Mouse (Mus musculus): ENCODE data around the gene Zcchc14. TPM values are rescaled to one million over a fixed set of nuclear protein-coding genes. Genes with fewer than 3 reads are reported as not detected.

Zcchc14 gene
- polyA plus RNA-seq, 1 experiment: 37.0 TPM

DNA sequence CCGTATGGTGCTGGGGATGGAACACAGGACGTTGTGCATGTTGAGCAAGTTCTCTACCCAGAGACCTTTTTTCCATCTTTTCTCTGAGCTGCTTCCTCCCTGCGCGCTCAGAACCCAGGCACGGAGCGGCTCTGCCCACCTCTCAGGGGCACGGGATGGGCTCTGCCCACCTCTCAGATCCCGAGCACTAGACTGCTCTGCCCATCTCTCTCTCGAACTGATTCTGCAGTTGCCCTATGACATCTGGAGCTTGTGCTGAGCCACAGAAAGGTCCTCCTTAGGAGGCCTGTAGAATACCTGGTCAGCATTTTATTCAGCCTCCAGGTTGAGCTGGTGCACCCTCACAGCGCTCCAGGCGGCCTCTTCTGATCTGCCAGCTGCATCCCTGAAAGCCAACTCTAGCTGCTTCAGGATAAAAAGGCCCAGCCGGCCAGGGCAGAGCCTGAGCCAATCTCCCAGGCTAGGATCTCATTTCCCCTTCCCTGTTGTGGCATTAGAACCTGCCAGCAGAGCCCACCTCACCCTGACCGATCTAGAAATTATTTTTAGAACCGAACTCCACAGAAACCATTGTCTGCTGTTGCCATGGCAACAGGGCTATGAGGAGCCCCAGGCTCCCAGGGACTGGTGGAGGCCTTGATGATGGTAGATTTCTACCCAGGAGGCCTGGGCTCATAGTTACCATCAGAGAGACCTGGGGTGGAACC is 34.9 kb upstream of the Zcchc14 start:
- peak; percentile 47 to 54 for DNase-seq
- Histone ChIP-seq H3K4me1 (ENCODE audit: control insufficient read depth, insufficient read depth, low read length) (peaks cover 22% of the 10 kb centered on the region), H3K27ac (ENCODE audit: insufficient read depth, low read length) (no peak overlapping the region), H3K27me3 (ENCODE audit: control insufficient read depth, insufficient read depth, low read length) (no peaks in the 10 kb centered on the region), H3K4me3 (replicated peaks; ENCODE audit: insufficient read depth, low read depth, low read length) (no peak overlapping the region)
- no peak for TF ChIP-seq POLR2A (IDR thresholded peaks at IDR 0.05; ENCODE audit: borderline replicate concordance, insufficient read depth, low read length)
- no peak for TF ChIP-seq CTCF (IDR thresholded peaks at IDR 0.05; ENCODE audit: borderline replicate concordance, insufficient read depth, low read depth, low read length)
- 41% methylated on average over 14 of the region's 14 CpGs for WGBS

DNA sequence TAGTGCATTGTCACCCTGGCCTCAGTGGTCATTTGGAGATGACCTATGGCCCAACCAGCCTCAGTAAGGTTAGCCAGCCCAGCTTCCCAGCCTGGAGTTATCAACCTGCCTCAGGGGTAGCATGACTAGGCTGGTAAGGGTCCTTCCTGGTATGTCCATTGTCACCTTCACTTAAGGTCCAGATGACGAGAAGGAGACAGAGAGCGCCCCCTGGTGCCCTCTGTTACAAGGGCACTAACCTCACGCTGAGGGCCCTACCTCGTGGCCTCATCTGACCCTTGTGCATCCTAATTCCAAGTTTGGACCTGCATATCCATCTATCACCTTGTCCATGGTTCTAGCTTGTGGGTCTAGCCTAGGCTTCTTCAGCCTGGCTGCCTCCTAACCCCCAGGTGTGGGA is 32.7 kb upstream of the Zcchc14 start:
- peak; percentile 62 to 71 for DNase-seq

DNA sequence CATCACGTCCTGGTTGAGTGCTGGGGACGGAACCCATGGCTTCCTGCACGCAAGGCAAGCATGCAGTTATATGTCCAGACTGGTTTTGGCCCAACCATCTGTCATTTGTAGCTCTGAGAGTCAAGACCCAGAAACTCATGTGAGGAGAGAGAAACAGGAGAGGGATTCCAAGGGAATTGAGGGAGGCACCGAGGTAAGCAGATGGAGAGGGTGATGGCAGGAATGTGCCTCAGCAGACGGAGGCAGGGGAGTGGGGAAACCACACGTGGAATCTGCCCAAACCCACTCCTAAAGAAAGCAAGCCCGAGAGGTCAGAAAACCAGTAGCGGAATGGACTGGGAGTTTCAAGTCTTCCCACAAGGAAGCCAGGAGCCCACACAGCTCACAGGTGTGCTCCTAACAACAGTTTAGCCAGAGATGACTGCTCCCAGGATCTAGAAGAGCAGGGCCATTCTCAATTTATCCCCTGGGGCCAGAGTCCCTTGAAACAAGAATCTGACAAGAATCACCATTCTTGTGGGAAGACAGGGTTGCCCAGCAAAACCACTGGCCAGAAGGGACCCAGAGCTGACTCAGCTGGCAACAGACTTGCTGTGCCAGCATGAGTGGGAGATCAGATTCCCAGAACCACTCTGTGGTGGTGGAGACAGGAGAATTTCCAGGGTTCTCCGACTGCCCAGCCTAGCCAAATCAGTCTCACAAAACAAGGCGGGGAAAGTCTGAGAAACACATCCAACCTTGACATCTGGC is 30.6 kb upstream of the Zcchc14 start:
- TF ChIP-seq CTCF (IDR thresholded peaks at IDR 0.05; ENCODE audit: borderline replicate concordance, insufficient read depth, low read depth, low read length) (no peak), POLR2A (IDR thresholded peaks at IDR 0.05; ENCODE audit: borderline replicate concordance, insufficient read depth, low read length) (no peak)
- Histone ChIP-seq H3K27ac (ENCODE audit: insufficient read depth, low read length) (no peak overlapping the region), H3K4me3 (replicated peaks; ENCODE audit: insufficient read depth, low read depth, low read length) (no peak overlapping the region), H3K4me1 (ENCODE audit: control insufficient read depth, insufficient read depth, low read length) (peaks cover 31% of the 10 kb centered on the region), H3K27me3 (ENCODE audit: control insufficient read depth, insufficient read depth, low read length) (no peaks in the 10 kb centered on the region)
- DNase-seq: no peak
- WGBS: 48% methylated on average over 10 of the region's 10 CpGs

More for the DNA sequence above, 32.7 kb upstream of the Zcchc14 start:
- Histone ChIP-seq H3K27me3 (ENCODE audit: control insufficient read depth, insufficient read depth, low read length) (no peaks in the 10 kb centered on the region), H3K27ac (ENCODE audit: insufficient read depth, low read length) (no peak overlapping the region), H3K4me3 (replicated peaks; ENCODE audit: insufficient read depth, low read depth, low read length) (no peak overlapping the region), H3K4me1 (ENCODE audit: control insufficient read depth, insufficient read depth, low read length) (peaks cover 33% of the 10 kb centered on the region)
- TF ChIP-seq POLR2A (IDR thresholded peaks at IDR 0.05; ENCODE audit: borderline replicate concordance, insufficient read depth, low read length) (no peak), CTCF (IDR thresholded peaks at IDR 0.05; ENCODE audit: borderline replicate concordance, insufficient read depth, low read depth, low read length) (peak; percentile 81)
- 27% methylated on average over 4 of the region's 4 CpGs for WGBS

DNA sequence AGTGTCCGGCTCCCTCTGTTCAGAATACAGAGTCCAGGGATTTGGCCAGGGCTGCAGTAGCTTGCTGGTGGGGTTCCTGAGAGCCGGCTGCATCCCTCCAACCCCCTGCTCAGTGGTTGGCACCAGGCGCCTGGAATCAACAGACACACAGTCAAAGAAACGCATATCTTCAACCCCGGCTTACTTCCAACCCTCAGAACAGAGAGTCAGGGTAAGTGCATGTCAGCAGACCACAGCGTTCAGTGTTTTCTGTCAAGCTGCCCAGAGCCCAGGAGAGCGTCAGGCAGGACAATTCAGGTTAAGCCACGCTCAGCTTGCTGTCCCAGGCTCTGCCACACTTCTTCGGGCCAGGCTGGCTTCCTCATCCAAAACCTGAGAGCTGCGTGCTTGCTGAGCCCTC is 28.8 kb upstream of the Zcchc14 start:
- Histone ChIP-seq H3K4me1 (ENCODE audit: control insufficient read depth, insufficient read depth, low read length) (peaks cover 20% of the 10 kb centered on the region), H3K27me3 (ENCODE audit: control insufficient read depth, insufficient read depth, low read length) (no peaks in the 10 kb centered on the region), H3K27ac (ENCODE audit: insufficient read depth, low read length) (peak overlapping the region; percentile 26), H3K4me3 (replicated peaks; ENCODE audit: insufficient read depth, low read depth, low read length) (no peak overlapping the region)
- TF ChIP-seq POLR2A (IDR thresholded peaks at IDR 0.05; ENCODE audit: borderline replicate concordance, insufficient read depth, low read length) (no peak), CTCF (IDR thresholded peaks at IDR 0.05; ENCODE audit: borderline replicate concordance, insufficient read depth, low read depth, low read length) (no peak)
- WGBS: 6% methylated on average over 10 of the region's 10 CpGs
- DNase-seq: peak; percentile 63 to 72

DNA sequence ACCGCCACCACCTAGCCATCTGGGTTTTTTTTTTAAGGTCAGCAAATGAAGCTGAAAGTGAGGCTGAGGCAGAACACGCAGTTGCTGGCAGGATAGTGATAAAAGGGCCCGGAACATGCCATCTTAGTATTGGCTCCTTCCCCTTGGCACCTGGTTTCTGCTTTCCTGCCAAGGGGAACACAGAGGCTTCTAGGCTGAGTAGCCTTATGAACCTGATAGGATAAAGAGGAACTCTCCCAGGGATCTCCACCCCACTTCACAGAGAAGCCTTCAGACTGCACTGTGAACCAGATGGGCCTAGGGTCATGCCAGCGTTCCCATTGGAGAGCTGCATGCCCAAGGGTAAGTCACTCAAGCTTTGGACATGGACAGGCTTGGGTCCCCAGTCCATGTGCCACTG is 28.2 kb upstream of the Zcchc14 start:
- DNase-seq: peak; percentile 70 to 85
- 7% methylated on average over 4 of the region's 4 CpGs for WGBS

DNA sequence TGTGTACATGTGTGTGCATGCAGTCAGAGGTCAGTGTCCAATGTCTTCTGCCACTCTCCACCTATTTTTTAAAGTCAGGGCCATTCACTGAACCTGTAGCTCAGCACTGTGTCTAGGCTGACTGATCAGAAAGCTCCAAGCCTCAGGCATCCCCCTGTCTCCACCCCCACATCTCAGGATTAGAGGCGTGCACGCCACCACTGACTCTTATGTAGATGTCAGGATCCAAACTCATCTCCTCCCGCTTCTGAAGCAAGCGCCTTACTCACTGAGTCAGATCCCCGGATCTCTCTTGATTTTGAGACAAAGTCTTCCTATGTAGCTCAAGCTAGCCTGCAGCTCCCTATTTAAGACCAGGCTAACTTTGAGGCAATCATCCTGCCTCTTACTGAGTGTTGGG is 26.0 kb upstream of the Zcchc14 start:
- Histone ChIP-seq H3K27ac (ENCODE audit: insufficient read depth, low read length) (no peak overlapping the region), H3K27me3 (ENCODE audit: control insufficient read depth, insufficient read depth, low read length) (no peaks in the 10 kb centered on the region), H3K4me1 (ENCODE audit: control insufficient read depth, insufficient read depth, low read length) (peaks cover 19% of the 10 kb centered on the region), H3K4me3 (replicated peaks; ENCODE audit: insufficient read depth, low read depth, low read length) (no peak overlapping the region)
- WGBS: 84% methylated on average over 5 of the region's 5 CpGs
- TF ChIP-seq POLR2A (IDR thresholded peaks at IDR 0.05; ENCODE audit: borderline replicate concordance, insufficient read depth, low read length) (no peak), CTCF (IDR thresholded peaks at IDR 0.05; ENCODE audit: borderline replicate concordance, insufficient read depth, low read depth, low read length) (no peak)
- no peak for DNase-seq

More for the DNA sequence above, 28.2 kb upstream of the Zcchc14 start:
- H3K4me3 ChIP-seq (replicated peaks; ENCODE audit: insufficient read depth, low read depth, low read length): no peak overlapping the region
- no peak for TF ChIP-seq POLR2A (IDR thresholded peaks at IDR 0.05; ENCODE audit: borderline replicate concordance, insufficient read depth, low read length)
- no peak for TF ChIP-seq CTCF (IDR thresholded peaks at IDR 0.05; ENCODE audit: borderline replicate concordance, insufficient read depth, low read depth, low read length)
- H3K4me1 ChIP-seq (ENCODE audit: control insufficient read depth, insufficient read depth, low read length): peaks cover 20% of the 10 kb centered on the region
- H3K27me3 ChIP-seq (ENCODE audit: control insufficient read depth, insufficient read depth, low read length): no peaks in the 10 kb centered on the region
- H3K27ac ChIP-seq (ENCODE audit: insufficient read depth, low read length): peak overlapping the region; percentile 26

DNA sequence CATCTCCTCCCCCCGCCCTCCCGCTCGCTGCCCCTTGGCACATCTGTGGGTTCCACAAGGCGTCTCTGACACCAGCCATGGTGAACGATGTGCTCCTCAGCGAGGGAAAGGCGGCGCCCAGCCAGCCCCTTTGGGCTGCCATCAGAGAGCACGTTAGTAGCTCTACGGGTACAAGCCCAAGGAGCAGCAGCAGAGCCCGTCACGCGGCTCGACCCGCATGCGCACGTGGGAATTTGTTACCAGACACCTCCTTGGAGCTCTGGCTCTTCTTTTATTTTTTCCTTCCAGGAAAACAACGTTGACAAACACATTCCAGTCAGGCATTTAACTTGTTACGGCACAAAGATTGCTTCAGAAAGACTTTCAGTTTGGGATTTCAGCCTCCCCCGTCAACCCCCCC is 23.0 kb upstream of the Zcchc14 start:
- Histone ChIP-seq H3K4me1 (ENCODE audit: control insufficient read depth, insufficient read depth, low read length) (no peaks in the 10 kb centered on the region), H3K27me3 (ENCODE audit: control insufficient read depth, insufficient read depth, low read length) (no peaks in the 10 kb centered on the region), H3K27ac (ENCODE audit: insufficient read depth, low read length) (no peak overlapping the region), H3K4me3 (replicated peaks; ENCODE audit: insufficient read depth, low read depth, low read length) (no peak overlapping the region)
- 59% methylated on average over 20 of the region's 20 CpGs for WGBS
- TF ChIP-seq POLR2A (IDR thresholded peaks at IDR 0.05; ENCODE audit: borderline replicate concordance, insufficient read depth, low read length) (no peak), CTCF (IDR thresholded peaks at IDR 0.05; ENCODE audit: borderline replicate concordance, insufficient read depth, low read depth, low read length) (no peak)
- DNase-seq: no peak

DNA sequence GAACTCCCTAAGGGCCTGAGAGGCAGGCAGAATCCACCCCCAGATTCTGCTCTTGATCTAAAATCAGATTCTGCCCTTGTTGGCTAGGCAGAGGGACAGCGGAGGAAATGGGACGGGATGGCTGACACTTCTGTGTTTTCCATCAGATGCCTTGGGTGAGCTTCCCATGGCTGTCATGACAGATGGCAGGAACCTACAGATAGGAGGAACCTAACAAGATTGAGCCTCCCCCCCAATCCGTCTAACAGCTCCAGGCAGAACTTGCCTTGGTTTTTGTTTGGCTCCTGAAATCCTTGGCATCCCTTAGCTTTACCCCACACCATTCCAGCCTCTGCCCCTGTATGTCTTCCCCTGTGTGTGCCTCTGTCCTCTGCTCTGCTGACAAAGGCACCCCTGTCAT is 22.5 kb upstream of the Zcchc14 start:
- 38% methylated on average over 3 of the region's 3 CpGs for WGBS
- Histone ChIP-seq H3K27ac (ENCODE audit: insufficient read depth, low read length) (no peak overlapping the region), H3K4me3 (replicated peaks; ENCODE audit: insufficient read depth, low read depth, low read length) (no peak overlapping the region), H3K4me1 (ENCODE audit: control insufficient read depth, insufficient read depth, low read length) (no peaks in the 10 kb centered on the region), H3K27me3 (ENCODE audit: control insufficient read depth, insufficient read depth, low read length) (no peaks in the 10 kb centered on the region)
- no peak for TF ChIP-seq POLR2A (IDR thresholded peaks at IDR 0.05; ENCODE audit: borderline replicate concordance, insufficient read depth, low read length)
- no peak for DNase-seq
